Mouse (Mus musculus) lung, adult 2 months (tissue): Measurements from ENCODE around the gene Desi2.

ENCODE experiments used
- CTCF ChIP-seq: fragments of 200-500 bp; IDR thresholded peaks from 2 replicates; pipeline ENCODE4 v1.5.1; 2011; ENCODE audit warnings: mild to moderate bottlenecking, low read length, control low read depth; ENCODE audit not compliant: insufficient read depth
- POLR2A ChIP-seq: fragments of 200-500 bp; IDR thresholded peaks from 2 replicates; pipeline ENCODE4 v1.6.1; 2011; ENCODE audit warnings: low read depth, mild to moderate bottlenecking, control low read depth, low read length, borderline replicate concordance; ENCODE audit errors: extremely low read depth

DNA sequence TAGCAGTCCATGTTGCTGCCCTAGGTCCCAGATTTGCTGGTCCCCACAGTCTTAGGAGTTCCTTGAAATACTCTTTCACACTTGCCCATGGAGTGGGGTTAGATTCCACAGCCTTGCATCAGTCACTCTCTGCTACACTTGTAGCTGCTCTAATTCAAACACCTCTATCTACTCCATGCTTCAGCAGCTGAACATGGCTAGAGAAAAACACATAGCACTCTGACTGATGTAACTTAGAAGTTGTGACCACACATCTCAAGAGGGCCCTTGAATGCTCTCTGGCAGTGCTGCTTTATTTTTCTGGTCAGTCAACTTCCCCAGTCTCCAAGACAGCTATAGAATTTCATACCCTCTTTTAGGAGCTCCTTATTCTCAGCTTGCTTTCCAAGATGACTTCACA lies 22.7 kb downstream of the Desi2 start:
- no peak for TF ChIP-seq CTCF
- TF ChIP-seq POLR2A: no peak
